Mouse (Mus musculus): Measurements from ENCODE around the gene Fbxo21. TPM values are rescaled to one million over a fixed set of nuclear protein-coding genes. Genes with fewer than 3 reads are reported as not detected.

Gene Fbxo21
- total and polyA plus RNA-seq, 3 experiments: 10.7 to 19.3 (median 13.7) TPM

GRCm38 (mm10) chr5:118017527-118017926 lies 41.0 kb downstream of the Fbxo21 start:
- H3K36me3 ChIP-seq (replicated peaks in 1 of 2; ENCODE audit: control insufficient read depth in 1 of 2, insufficient read depth in 1 of 2, low read length in 1 of 2): no peaks in the 10 kb centered on the region
- peaks cover 7% of the 10 kb centered on the region for H3K27me3 ChIP-seq (replicated peaks)
- dilution Hi-C loops (cut with MboI; ENCODE audit: extremely low pct_ligation_motif_present, extremely low pct_unique_long_range_greater_than_20kb, low sequenced_read_pairs): no loop called here
- no peaks in the 10 kb centered on the region for H3K4me1 ChIP-seq (ENCODE audit: control insufficient read depth in 1 of 2, insufficient read depth in 2 of 2)
- no peak for DNase-seq (ENCODE audit: extremely low read depth)
- no peak for TF ChIP-seq BHLHE40 (IDR thresholded peaks at IDR 0.05; ENCODE audit: low read depth, low read length)
- TF ChIP-seq POLR2A (IDR thresholded peaks at IDR 0.05; ENCODE audit: low read depth, low read length): no peak
- TF ChIP-seq NELFE (IDR thresholded peaks at IDR 0.05; ENCODE audit: low read depth, low read length): no peak
- TF ChIP-seq ZNF384 (IDR thresholded peaks at IDR 0.05; ENCODE audit: low read depth, low read length): no peak
- TF ChIP-seq KAT2A (IDR thresholded peaks at IDR 0.05; ENCODE audit: insufficient replicate concordance, low read length): no peak
- TF ChIP-seq MEF2A (IDR thresholded peaks at IDR 0.05; ENCODE audit: borderline replicate concordance, low read depth, low read length): no peak
- no peak for TF ChIP-seq USF1 (IDR thresholded peaks at IDR 0.05; ENCODE audit: low read depth, low read length)
- TF ChIP-seq TBP (conservative IDR thresholded peaks at IDR 0.05; ENCODE audit: low read depth, low read length): no peak
- TF ChIP-seq CTCF (conservative IDR thresholded peaks at IDR 0.05 in 1 of 2, IDR thresholded peaks at IDR 0.05 in 1 of 2; ENCODE audit: low read depth in 2 of 2, low read length in 2 of 2): no peak
- no peak for TF ChIP-seq POLR2AphosphoS2 (IDR thresholded peaks at IDR 0.05; ENCODE audit: low read depth, low read length)
- no peaks in the 10 kb centered on the region for H3K79me2 ChIP-seq (replicated peaks; ENCODE audit: control insufficient read depth, extremely low read depth, insufficient read depth, poor library complexity, severe bottlenecking)
- no peak overlapping the region for H3K27ac ChIP-seq (ENCODE audit: insufficient read depth, low read depth)
- no peak overlapping the region for H3K9ac ChIP-seq (ENCODE audit: insufficient read depth, low read depth)
- no peak overlapping the region for H3K4me3 ChIP-seq (replicated peaks in 1 of 3; ENCODE audit: low read depth in 2 of 3, low read length in 2 of 3, poor library complexity in 1 of 3)
- H3K9me3 ChIP-seq (replicated peaks; ENCODE audit: low read length): no peaks in the 10 kb centered on the region
- in situ Hi-C loops (cut with MboI; ENCODE audit: low pct_ligation_motif_present, low pct_unique_long_range_greater_than_20kb, low sequenced_read_pairs): no loop called here
- H3K4me2 ChIP-seq (ENCODE audit: insufficient read depth, low read depth, poor library complexity, severe bottlenecking): no peak overlapping the region

- dilution Hi-C loops (cut with MboI; ENCODE audit: extremely low pct_ligation_motif_present, extremely low pct_unique_long_range_greater_than_20kb, low sequenced_read_pairs): no loop called here
- Histone ChIP-seq H3K27ac (ENCODE audit: insufficient read depth, low read depth) (no peak overlapping the region), H3K4me3 (replicated peaks in 1 of 3; ENCODE audit: low read depth in 2 of 3, low read length in 2 of 3, poor library complexity in 1 of 3) (no peak overlapping the region)
Observed at GRCm38 (mm10) chr5:118019905-118020304, 43.4 kb downstream of the Fbxo21 start.

GRCm38 (mm10) chr5:118023053-118023452 lies 46.5 kb downstream of the Fbxo21 start:
- Histone ChIP-seq H3K27ac (ENCODE audit: insufficient read depth, low read depth) (no peak overlapping the region), H3K9me3 (replicated peaks; ENCODE audit: low read length) (peaks cover 14% of the 10 kb centered on the region), H3K79me2 (replicated peaks; ENCODE audit: control insufficient read depth, extremely low read depth, insufficient read depth, poor library complexity, severe bottlenecking) (no peaks in the 10 kb centered on the region), H3K4me3 (replicated peaks in 1 of 3; ENCODE audit: low read depth in 2 of 3, low read length in 2 of 3, poor library complexity in 1 of 3) (no peak overlapping the region), H3K36me3 (replicated peaks in 1 of 2; ENCODE audit: control insufficient read depth in 1 of 2, insufficient read depth in 1 of 2, low read length in 1 of 2) (no peaks in the 10 kb centered on the region), H3K27me3 (replicated peaks) (peaks cover 7% of the 10 kb centered on the region), H3K4me1 (ENCODE audit: control insufficient read depth in 1 of 2, insufficient read depth in 2 of 2) (no peaks in the 10 kb centered on the region), H3K4me2 (ENCODE audit: insufficient read depth, low read depth, poor library complexity, severe bottlenecking) (no peak overlapping the region), H3K9ac (ENCODE audit: insufficient read depth, low read depth) (no peak overlapping the region)
- in situ Hi-C loops (cut with MboI; ENCODE audit: low pct_ligation_motif_present, low pct_unique_long_range_greater_than_20kb, low sequenced_read_pairs) (no loop called here), dilution Hi-C loops (cut with MboI; ENCODE audit: extremely low pct_ligation_motif_present, extremely low pct_unique_long_range_greater_than_20kb, low sequenced_read_pairs) (no loop called here)
- TF ChIP-seq TBP (conservative IDR thresholded peaks at IDR 0.05; ENCODE audit: low read depth, low read length): no peak
- no peak for TF ChIP-seq PAX5 (IDR thresholded peaks at IDR 0.05; ENCODE audit: low read length)
- TF ChIP-seq USF2 (conservative IDR thresholded peaks at IDR 0.05; ENCODE audit: low read depth, low read length): no peak
- no peak for TF ChIP-seq SMC3 (IDR thresholded peaks at IDR 0.05; ENCODE audit: low read depth, low read length)
- no peak for DNase-seq (ENCODE audit: extremely low read depth)

More at GRCm38 (mm10) chr5:118019905-118020304, 43.4 kb downstream of the Fbxo21 start:
- no peak overlapping the region for H3K4me2 ChIP-seq (ENCODE audit: insufficient read depth, low read depth, poor library complexity, severe bottlenecking)
- H3K79me2 ChIP-seq (replicated peaks; ENCODE audit: control insufficient read depth, extremely low read depth, insufficient read depth, poor library complexity, severe bottlenecking): no peaks in the 10 kb centered on the region
- DNase-seq (ENCODE audit: extremely low read depth): no peak
- TF ChIP-seq JUND (conservative IDR thresholded peaks at IDR 0.05; ENCODE audit: low read depth, low read length): no peak
- TF ChIP-seq IRF4 (IDR thresholded peaks at IDR 0.05; ENCODE audit: low read depth, low read length): no peak
- TF ChIP-seq BHLHE40 (IDR thresholded peaks at IDR 0.05; ENCODE audit: low read depth, low read length): no peak
- TF ChIP-seq ZC3H11A (IDR thresholded peaks at IDR 0.05; ENCODE audit: low read depth, low read length): no peak
- no peak for TF ChIP-seq E2F4 (IDR thresholded peaks at IDR 0.05; ENCODE audit: insufficient replicate concordance, low read depth, low read length)
- no peak overlapping the region for H3K9ac ChIP-seq (ENCODE audit: insufficient read depth, low read depth)
- in situ Hi-C loops (cut with MboI; ENCODE audit: low pct_ligation_motif_present, low pct_unique_long_range_greater_than_20kb, low sequenced_read_pairs): no loop called here
- H3K27me3 ChIP-seq (replicated peaks): peaks cover 7% of the 10 kb centered on the region
- no peaks in the 10 kb centered on the region for H3K9me3 ChIP-seq (replicated peaks; ENCODE audit: low read length)
- no peaks in the 10 kb centered on the region for H3K4me1 ChIP-seq (ENCODE audit: control insufficient read depth in 1 of 2, insufficient read depth in 2 of 2)
- no peaks in the 10 kb centered on the region for H3K36me3 ChIP-seq (replicated peaks in 1 of 2; ENCODE audit: control insufficient read depth in 1 of 2, insufficient read depth in 1 of 2, low read length in 1 of 2)

Data from CH12.LX (cell line).